Mouse (Mus musculus) heart, adult 2 months (tissue): ENCODE results near the gene Dgkg.

Experiments used
- CTCF ChIP-seq: fragments of 200-600 bp; IDR thresholded peaks from 2 replicates; pipeline ENCODE4 v1.8.1; 2022; ENCODE audit warnings: antibody characterized with exemption, mild to moderate bottlenecking, moderate library complexity
- EP300 ChIP-seq: fragments of 200-500 bp; IDR thresholded peaks from 2 replicates; pipeline ENCODE4 v1.6.1; 2011; ENCODE audit warnings: low read depth, low read length, control low read depth; ENCODE audit not compliant: insufficient read depth
- POLR2A ChIP-seq: fragments of 200-500 bp; IDR thresholded peaks from 2 replicates; pipeline ENCODE4 v1.6.1; 2011; ENCODE audit warnings: mild to moderate bottlenecking, low read depth, low read length, control low read depth; ENCODE audit not compliant: insufficient read depth

- TF ChIP-seq CTCF, result no peak
- no peak for TF ChIP-seq POLR2A
- TF ChIP-seq EP300, result no peak
Observed at GRCm38 (mm10) chr16:22539275-22539674, 117.7 kb downstream of the Dgkg start.
